ENCODE assay signal across 32 mouse cellular contexts in genomic region chr6:91392475-91393174, GRCm38 (mm10). TPM values are rescaled to one million over a fixed set of nuclear protein-coding genes. Genes with fewer than 3 reads are reported as not detected.
"Had no signal": no experiment of that assay in that cellular context is flagged by ENCODE, and none has a peak within 500 bp of the region (broad histone marks: within the 10 kb centered on the region; RNA-seq: fewer than 3 reads in every experiment).

No protein-coding gene starts in this region.

- DNase-seq: gastrocnemius, adult 2 months; gastrocnemius, postnatal 10 days; gastrocnemius, postnatal 25 days; heart, adult 11 months; heart, adult 2 months; heart, postnatal 4 days; kidney, adult 11 months; kidney, adult 2 months; kidney, adult 9 months; kidney, postnatal 14 days; kidney, postnatal 36 days; layer of hippocampus, adult 9-11 months; layer of hippocampus, postnatal 36 days; liver; liver, embryonic 13.5 days had no signal

- ATAC-seq: hindbrain, postnatal 0 days; intestine, embryonic 16.5 days had no signal

- H3K9me3 ChIP-seq: heart, embryonic 13.5 days; heart, embryonic 15.5 days; hindbrain, embryonic 13.5 days; hindbrain, embryonic 15.5 days; kidney, embryonic 15.5 days; limb, embryonic 10.5 days; limb, embryonic 12.5 days; liver, embryonic 13.5 days had no signal

- H3K9ac ChIP-seq: heart, embryonic 13.5 days; heart, embryonic 15.5 days; hindbrain, embryonic 13.5 days; hindbrain, embryonic 15.5 days; kidney, embryonic 15.5 days; limb, embryonic 12.5 days; liver, embryonic 13.5 days had no signal

- H3K4me1 ChIP-seq: hindbrain, embryonic 13.5 days; hindbrain, embryonic 15.5 days; kidney, embryonic 15.5 days; limb, embryonic 12.5 days; liver, embryonic 13.5 days had no signal

- H3K4me3 ChIP-seq: gastrocnemius, adult 2 months; heart, adult 2 months; heart, embryonic 13.5 days; heart, embryonic 15.5 days; hindbrain, embryonic 13.5 days; hindbrain, embryonic 15.5 days; kidney, embryonic 15.5 days; limb, embryonic 10.5 days; limb, embryonic 12.5 days; liver, embryonic 13.5 days had no signal

- H3K4me2 ChIP-seq: heart, embryonic 11.5 days; heart, embryonic 13.5 days; heart, embryonic 15.5 days; hindbrain, embryonic 13.5 days; hindbrain, embryonic 15.5 days; kidney, embryonic 15.5 days; limb, embryonic 12.5 days; liver, embryonic 11.5 days; liver, embryonic 13.5 days had no signal

- H3K27ac ChIP-seq: gastrocnemius, adult 2 months; heart, adult 2 months; heart, embryonic 13.5 days; heart, embryonic 15.5 days; hindbrain, embryonic 13.5 days; hindbrain, embryonic 15.5 days; hindbrain, postnatal 0 days; kidney, embryonic 15.5 days; kidney, postnatal 0 days; limb, embryonic 10.5 days; limb, embryonic 12.5 days; liver, embryonic 13.5 days had no signal

- H3K27me3 ChIP-seq: hindbrain, embryonic 13.5 days; hindbrain, embryonic 15.5 days; liver, embryonic 13.5 days had no signal

- H3K36me3 ChIP-seq: heart, embryonic 13.5 days; heart, embryonic 15.5 days; hindbrain, embryonic 15.5 days; kidney, embryonic 15.5 days; limb, embryonic 10.5 days; limb, embryonic 12.5 days; liver, embryonic 13.5 days had no signal

RNA-seq across cellular contexts. Expression of gene Wnt7a, which starts 18.5 kb away (rescaled TPM):
- total RNA-seq: gastrocnemius, adult 2 months; gastrocnemius, postnatal 10 days; gastrocnemius, postnatal 25 days; gastrocnemius, postnatal 4 days; heart, adult 2 months; heart, postnatal 25 days had no signal
- polyA plus RNA-seq: heart, adult 2 months; heart, postnatal 0 days; intestine, embryonic 14.5 days; intestine, embryonic 16.5 days; large intestine, adult 2 months; liver, embryonic 13.5 days had no signal
